Mouse (Mus musculus): ENCODE results near the gene Dpf3.

DNA sequence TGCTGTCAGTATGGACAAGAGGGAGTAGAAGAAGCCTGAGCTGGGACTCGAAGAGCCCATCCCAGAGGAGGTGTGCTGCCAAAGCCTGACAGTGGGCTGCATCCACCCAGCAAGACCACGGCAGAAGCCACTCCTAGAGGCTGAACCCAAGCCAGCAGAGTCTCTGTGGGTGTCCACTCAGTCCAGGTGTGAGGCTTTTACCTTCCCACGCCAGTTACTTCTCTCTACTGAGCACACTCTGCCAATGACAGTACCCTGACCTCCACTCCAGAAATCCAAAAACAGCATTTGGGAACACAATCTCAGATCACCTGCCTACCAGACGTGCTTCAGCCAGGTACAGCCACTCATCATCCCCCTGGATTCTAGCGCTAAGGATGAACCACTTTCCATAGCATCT, 280.0 kb downstream of the Dpf3 start:
- no peak for TF ChIP-seq EP300 (IDR thresholded peaks at IDR 0.05; ENCODE audit: low read depth)
- no peak for TF ChIP-seq CTCF (IDR thresholded peaks at IDR 0.05; ENCODE audit: low read depth)
